Mouse (Mus musculus) embryonic facial prominence, embryonic 14.5 days (tissue): ENCODE measurements around the gene Ets1. TPM values are rescaled to one million over a fixed set of nuclear protein-coding genes. Genes with fewer than 3 reads are reported as not detected.

Source experiments
- ATAC-seq: fragments of 200-750 bp; cut with Nextera tagmentation; 2 replicates; pipeline ENCODE4 v1.8.0; 2017; ENCODE audit warnings: low read depth, moderate number of reproducible peaks, moderate TSS enrichment
- DNase-seq: peaks from one replicate; pipeline ENCODE4 v3.0.0-alpha.2; 2015; ENCODE audit warnings: low spot score
- H3K27ac ChIP-seq: fragments of 300-500 bp; sonication (generic); replicated peaks from 2 replicates; pipeline ENCODE4 v1.5.1; 2014; ENCODE audit warnings: low read depth, mild to moderate bottlenecking, low read length, moderate library complexity
- H3K27me3 ChIP-seq: fragments of 300-500 bp; sonication (generic); replicated peaks from 2 replicates; pipeline ENCODE4 v1.6.1; 2014; ENCODE audit warnings: low read length; ENCODE audit not compliant: control insufficient read depth, insufficient read depth
- H3K36me3 ChIP-seq: fragments of 300-500 bp; sonication (generic); 2 replicates; pipeline ENCODE4 v1.6.1; 2014; ENCODE audit warnings: low read length, mixed read lengths; ENCODE audit not compliant: control insufficient read depth, insufficient read depth
- H3K4me1 ChIP-seq: fragments of 300-500 bp; sonication (generic); 2 replicates; pipeline ENCODE4 v1.6.1; 2014; ENCODE audit warnings: antibody characterized with exemption, low read length; ENCODE audit not compliant: control insufficient read depth, insufficient read depth
- H3K4me2 ChIP-seq: fragments of 300-500 bp; sonication (generic); 2 replicates; pipeline ENCODE4 v1.6.1; 2014; ENCODE audit warnings: low read depth, mild to moderate bottlenecking, low read length, moderate library complexity, mixed read lengths
- H3K4me3 ChIP-seq: fragments of 300-500 bp; sonication (generic); 2 replicates; pipeline ENCODE4 v1.5.1; 2014; ENCODE audit warnings: low read depth, mild to moderate bottlenecking, low read length
- H3K9ac ChIP-seq: fragments of 300-500 bp; sonication (generic); 2 replicates; pipeline ENCODE4 v1.6.1; 2014; ENCODE audit warnings: low read depth, mild to moderate bottlenecking, low read length, moderate library complexity, mixed read lengths
- H3K9me3 ChIP-seq: fragments of 300-500 bp; sonication (generic); 2 replicates; pipeline ENCODE4 v1.6.1; 2016; ENCODE audit warnings: low read length; ENCODE audit not compliant: control insufficient read depth
- WGBS: fragments of 180-500 bp; shearing (Covaris S2); extraction: QIAGEN DNeasy Blood & Tissue Kit; methylation state at CpG from one replicate; pipeline ENCODE4 v1.1.7; 2014; 5-methylcytosine and 5-hydroxymethylcytosine counted together
- polyA plus RNA-seq: library from polyadenylated mRNA; unstranded; fragments of >200 nt; fragmentation: Nextera tagmentation; extraction: Ambion mirVana; gene quantifications from 2 replicates; pipeline ENCODE4 v1.2.1, GENCODE M21; 2014

Ets1 gene
- polyA plus RNA-seq, 1 experiment from 2014 or later = 32.7 TPM

- Histone ChIP-seq H3K9ac (no peak overlapping the region), H3K9me3 (no peaks in the 10 kb centered on the region), H3K4me1 (peaks cover 7% of the 10 kb centered on the region; the same call in 1 of the 2 replicates), H3K27me3 (no peaks in the 10 kb centered on the region; the same call in 1 of the 2 replicates), H3K4me2 (no peak overlapping the region), H3K27ac (no peak overlapping the region), H3K4me3 (no peak overlapping the region), H3K36me3 (no peaks in the 10 kb centered on the region)
- no peak for DNase-seq
- WGBS = 71% methylated on average over 8 of the region's 8 CpGs
- no peak for ATAC-seq
Measured at GRCm38 (mm10) chr9:32596366-32596765, 39.7 kb upstream of the Ets1 start.

DNA sequence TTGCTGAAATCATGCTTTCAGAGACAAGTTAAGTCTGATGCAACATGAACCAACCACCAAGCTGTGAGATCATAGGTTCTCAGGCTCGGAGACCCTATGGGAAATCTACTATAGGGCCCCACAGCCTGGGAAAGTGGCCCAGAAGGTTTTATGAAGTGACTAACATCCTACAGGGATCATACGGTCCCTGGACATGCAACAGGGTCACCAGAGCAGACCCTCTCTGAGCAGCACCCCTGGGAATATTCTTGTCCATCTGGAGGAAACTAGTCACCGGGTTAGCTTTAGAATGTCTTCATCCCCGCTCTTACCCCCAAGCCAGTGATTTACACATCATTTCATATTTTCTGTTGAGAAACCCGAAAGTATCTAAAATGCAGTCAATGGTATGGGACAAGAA, 34.1 kb upstream of the Ets1 start:
- Histone ChIP-seq H3K36me3 (no peaks in the 10 kb centered on the region), H3K9ac (no peak overlapping the region), H3K27ac (no peak overlapping the region), H3K9me3 (no peaks in the 10 kb centered on the region), H3K4me2 (no peak overlapping the region), H3K4me3 (no peak overlapping the region), H3K4me1 (no peaks in the 10 kb centered on the region), H3K27me3 (no peaks in the 10 kb centered on the region)
- DNase-seq = no peak
- ATAC-seq = no peak
- WGBS = 78% methylated on average over 5 of the region's 5 CpGs

GRCm38 (mm10) chr9:32603097-32603496, 32.9 kb upstream of the Ets1 start:
- ATAC-seq = no peak
- Histone ChIP-seq H3K27ac (no peak overlapping the region), H3K4me3 (no peak overlapping the region), H3K27me3 (no peaks in the 10 kb centered on the region), H3K9me3 (no peaks in the 10 kb centered on the region), H3K36me3 (no peaks in the 10 kb centered on the region), H3K9ac (no peak overlapping the region), H3K4me2 (no peak overlapping the region), H3K4me1 (no peaks in the 10 kb centered on the region)
- DNase-seq = no peak
- 86% methylated on average over 7 of the region's 7 CpGs for whole genome bisulfite sequencing

- Histone ChIP-seq H3K4me3 (no peak overlapping the region), H3K9me3 (no peaks in the 10 kb centered on the region), H3K4me1 (no peaks in the 10 kb centered on the region), H3K27ac (no peak overlapping the region), H3K4me2 (no peak overlapping the region), H3K36me3 (no peaks in the 10 kb centered on the region), H3K9ac (no peak overlapping the region), H3K27me3 (no peaks in the 10 kb centered on the region)
- 35% methylated on average over 7 of the region's 7 CpGs for WGBS
- ATAC-seq (no peak), DNase-seq (no peak)
Measured at GRCm38 (mm10) chr9:32607218-32607617, 28.8 kb upstream of the Ets1 start.

DNA sequence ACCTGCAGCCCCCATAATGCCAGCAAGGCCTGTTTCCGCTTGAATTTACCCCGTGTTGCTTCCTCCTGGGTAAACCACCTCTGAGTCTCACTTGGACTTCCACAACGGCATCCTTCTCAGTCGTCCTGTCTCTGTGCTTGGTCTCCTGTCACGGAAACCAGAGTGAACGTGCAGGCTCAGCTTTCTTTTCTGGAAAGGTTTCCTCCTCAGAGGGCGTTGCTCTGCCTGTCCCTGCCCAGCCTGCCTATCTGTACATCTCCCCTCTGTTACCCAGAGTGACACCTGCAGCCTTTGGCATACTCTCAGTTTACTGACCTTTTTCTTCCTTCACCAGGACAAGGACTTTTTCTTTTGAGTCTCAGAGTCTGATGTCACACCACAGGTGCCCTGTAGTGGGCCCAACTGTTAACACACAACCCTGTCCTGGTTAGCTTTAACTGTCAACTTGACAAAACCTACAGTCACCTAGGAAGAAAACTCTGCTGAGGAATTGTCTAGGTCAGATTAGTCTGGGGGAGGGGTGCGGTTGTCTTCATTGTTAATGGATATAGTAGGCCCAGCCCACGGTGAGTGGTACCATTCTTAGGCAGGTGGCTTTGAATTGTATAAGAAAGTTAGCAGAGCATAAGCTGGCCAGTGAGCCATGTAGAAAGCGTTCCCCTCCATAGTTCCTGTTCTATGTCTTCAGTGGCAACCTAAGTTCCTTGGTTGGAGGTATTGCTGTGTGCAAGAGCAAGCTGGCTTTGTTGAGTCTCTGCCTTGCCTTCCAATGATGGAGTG, 27.0 kb upstream of the Ets1 start:
- 85% methylated on average over 10 of the region's 10 CpGs for WGBS
- Histone ChIP-seq H3K36me3 (no peaks in the 10 kb centered on the region), H3K9me3 (no peaks in the 10 kb centered on the region), H3K4me3 (no peak overlapping the region), H3K27ac (no peak overlapping the region), H3K4me1 (no peaks in the 10 kb centered on the region), H3K4me2 (no peak overlapping the region), H3K27me3 (no peaks in the 10 kb centered on the region), H3K9ac (no peak overlapping the region)
- no peak for DNase-seq
- no peak for ATAC-seq

- no peak overlapping the region for H3K4me3 ChIP-seq
- no peak overlapping the region for H3K27ac ChIP-seq
- no peak overlapping the region for H3K9ac ChIP-seq
- H3K9me3 ChIP-seq = no peaks in the 10 kb centered on the region
- DNase-seq (no peak), ATAC-seq (no peak)
- H3K4me2 ChIP-seq = no peak overlapping the region
- WGBS = 86% methylated on average over 8 of the region's 8 CpGs
- H3K36me3 ChIP-seq = no peaks in the 10 kb centered on the region
- H3K27me3 ChIP-seq = no peaks in the 10 kb centered on the region
- H3K4me1 ChIP-seq = no peaks in the 10 kb centered on the region
Measured at GRCm38 (mm10) chr9:32610218-32610617, 25.8 kb upstream of the Ets1 start.

GRCm38 (mm10) chr9:32610631-32611030, 25.4 kb upstream of the Ets1 start:
- Histone ChIP-seq H3K27me3 (no peaks in the 10 kb centered on the region), H3K9ac (no peak overlapping the region), H3K4me1 (no peaks in the 10 kb centered on the region), H3K9me3 (no peaks in the 10 kb centered on the region), H3K36me3 (no peaks in the 10 kb centered on the region), H3K4me3 (no peak overlapping the region), H3K4me2 (no peak overlapping the region), H3K27ac (no peak overlapping the region)
- DNase-seq = no peak
- 82% methylated on average over 4 of the region's 4 CpGs for WGBS
- no peak for ATAC-seq

GRCm38 (mm10) chr9:32611340-32611739, 24.7 kb upstream of the Ets1 start:
- H3K9me3 ChIP-seq = no peaks in the 10 kb centered on the region
- ATAC-seq (no peak), DNase-seq (no peak)
- H3K4me2 ChIP-seq = no peak overlapping the region
- H3K9ac ChIP-seq = no peak overlapping the region
- no peak overlapping the region for H3K27ac ChIP-seq
- no peak overlapping the region for H3K4me3 ChIP-seq
- H3K36me3 ChIP-seq = no peaks in the 10 kb centered on the region
- WGBS = 81% methylated on average over 4 of the region's 4 CpGs
- no peaks in the 10 kb centered on the region for H3K4me1 ChIP-seq
- H3K27me3 ChIP-seq = no peaks in the 10 kb centered on the region

- Histone ChIP-seq H3K4me1 (no peaks in the 10 kb centered on the region), H3K4me2 (no peak overlapping the region), H3K4me3 (no peak overlapping the region), H3K9ac (no peak overlapping the region), H3K27me3 (no peaks in the 10 kb centered on the region), H3K9me3 (no peaks in the 10 kb centered on the region), H3K27ac (no peak overlapping the region), H3K36me3 (no peaks in the 10 kb centered on the region)
- ATAC-seq (no peak), DNase-seq (no peak)
- 85% methylated on average over 5 of the region's 5 CpGs for WGBS
Measured at GRCm38 (mm10) chr9:32612426-32612825, 23.6 kb upstream of the Ets1 start.
